Mouse (Mus musculus) T-helper 2 cell (primary cell): Measurements from ENCODE around the gene Chaf1b.

ENCODE experiments used
- in situ Hi-C: fragments of 300-600 bp; cut with MboI, MseI; formaldehyde crosslinking; loops from one replicate; pipeline ENCODE4 v1.15.1; 2025; ENCODE audit warnings: high pct_unique_total_duplicates

Chaf1b gene

GRCm38 (mm10) chr16:93912158-93912557 is 28.5 kb downstream of the Chaf1b start:
- in situ Hi-C loops, result no loop called here

GRCm38 (mm10) chr16:93912808-93913207 is 29.1 kb downstream of the Chaf1b start:
- in situ Hi-C loops, result no loop called here

- in situ Hi-C loops, result no loop called here
These were observed 30.3 kb downstream of the Chaf1b start for GRCm38 (mm10) chr16:93913881-93914576.

GRCm38 (mm10) chr16:93915338-93915849 is 31.7 kb downstream of the Chaf1b start:
- in situ Hi-C loops, result no loop called here

GRCm38 (mm10) chr16:93917712-93918678 is 34.3 kb downstream of the Chaf1b start:
- in situ Hi-C loops, result no loop called here

- in situ Hi-C loops, result no loop called here
These were observed 35.0 kb downstream of the Chaf1b start for GRCm38 (mm10) chr16:93918679-93919060.

- in situ Hi-C loops, result no loop called here
These were observed 35.5 kb downstream of the Chaf1b start for GRCm38 (mm10) chr16:93919189-93919588.

GRCm38 (mm10) chr16:93920673-93921072 is 37.0 kb downstream of the Chaf1b start:
- in situ Hi-C loops, result no loop called here

- in situ Hi-C loops, result no loop called here
These were observed 39.2 kb downstream of the Chaf1b start for GRCm38 (mm10) chr16:93922835-93923389.

- in situ Hi-C loops, result no loop called here
These were observed 40.1 kb downstream of the Chaf1b start for GRCm38 (mm10) chr16:93923788-93924187.

GRCm38 (mm10) chr16:93925684-93926247 is 42.1 kb downstream of the Chaf1b start:
- in situ Hi-C loops, result no loop called here

GRCm38 (mm10) chr16:93929370-93930032 is 45.8 kb downstream of the Chaf1b start:
- in situ Hi-C loops, result no loop called here

GRCm38 (mm10) chr16:93932185-93933168 is 48.8 kb downstream of the Chaf1b start:
- in situ Hi-C loops, result no loop called here

- in situ Hi-C loops, result no loop called here
These were observed 50.9 kb downstream of the Chaf1b start for GRCm38 (mm10) chr16:93934588-93934987.

GRCm38 (mm10) chr16:93935009-93935408 is 51.3 kb downstream of the Chaf1b start:
- in situ Hi-C loops, result no loop called here

GRCm38 (mm10) chr16:93938400-93938846 is 54.7 kb downstream of the Chaf1b start:
- in situ Hi-C loops, result no loop called here

- in situ Hi-C loops, result no loop called here
These were observed 56.3 kb downstream of the Chaf1b start for GRCm38 (mm10) chr16:93939961-93940360.

- in situ Hi-C loops, result no loop called here
These were observed 58.3 kb downstream of the Chaf1b start for GRCm38 (mm10) chr16:93941781-93942567.
